Mouse (Mus musculus): ENCODE results near the gene Slc38a1. TPM values are rescaled to one million over a fixed set of nuclear protein-coding genes. Genes with fewer than 3 reads are reported as not detected.

Slc38a1 gene
- total and polyA plus RNA-seq, 3 experiments: 0.03 TPM; not detected in 2

GRCm38 (mm10) chr15:96691381-96691780 is 48.7 kb upstream of the Slc38a1 start:
- no peaks in the 10 kb centered on the region for H3K9me3 ChIP-seq (replicated peaks; ENCODE audit: insufficient read depth, low read length)
- H3K36me3 ChIP-seq (ENCODE audit: control insufficient read depth in 1 of 2, insufficient read depth in 2 of 2, low read length in 2 of 2): peaks cover 73 to 84% of the 10 kb centered on the region in 2 experiments
- TF ChIP-seq POLR2AphosphoS5 (IDR thresholded peaks at IDR 0.05; ENCODE audit: borderline replicate concordance, low read depth, low read length): no peak
- 0 out of 2 replicates have a peak, but pooled peaks have one; percentile 31 for TF ChIP-seq MYB (IDR thresholded peaks at IDR 0.05; ENCODE audit: low read depth, low read length)
- no peak for TF ChIP-seq ZC3H11A (IDR thresholded peaks at IDR 0.05; ENCODE audit: low read depth, low read length)
- H3K79me2 ChIP-seq (ENCODE audit: control insufficient read depth, insufficient read depth, low read length, poor library complexity): peaks cover 36% of the 10 kb centered on the region
- no peak overlapping the region for H3K9ac ChIP-seq (ENCODE audit: control insufficient read depth, low read depth, low read length, poor library complexity, severe bottlenecking)
- no peak overlapping the region for H3K4me3 ChIP-seq (ENCODE audit: control insufficient read depth in 1 of 2, insufficient read depth in 1 of 2, low read depth in 2 of 2, low read length in 2 of 2)
- peaks cover 4 to 29% of the 10 kb centered on the region in 2 experiments; a peak in 3 of 4 replicates for H3K4me1 ChIP-seq (ENCODE audit: control insufficient read depth in 1 of 2, insufficient read depth in 2 of 2, low read length in 2 of 2)
- peak; percentile 39 for DNase-seq (ENCODE audit: low read depth, low spot score)
- H3K27ac ChIP-seq (ENCODE audit: control insufficient read depth, low read depth, low read length): no peak overlapping the region
- H3K27me3 ChIP-seq (ENCODE audit: control insufficient read depth in 1 of 2, insufficient read depth in 2 of 2, low read length in 2 of 2): no peaks in the 10 kb centered on the region

- Histone ChIP-seq H3K79me2 (ENCODE audit: control insufficient read depth, insufficient read depth, low read length, poor library complexity) (peaks cover 31% of the 10 kb centered on the region), H3K9ac (ENCODE audit: control insufficient read depth, low read depth, low read length, poor library complexity, severe bottlenecking) (no peak overlapping the region), H3K9me3 (replicated peaks; ENCODE audit: insufficient read depth, low read length) (no peaks in the 10 kb centered on the region), H3K27me3 (ENCODE audit: control insufficient read depth in 1 of 2, insufficient read depth in 2 of 2, low read length in 2 of 2) (no peaks in the 10 kb centered on the region), H3K4me1 (ENCODE audit: control insufficient read depth in 1 of 2, insufficient read depth in 2 of 2, low read length in 2 of 2) (peaks cover 0 to 29% of the 10 kb centered on the region in 2 experiments; a peak in 2 of 4 replicates), H3K36me3 (ENCODE audit: control insufficient read depth in 1 of 2, insufficient read depth in 2 of 2, low read length in 2 of 2) (peaks cover 71 to 79% of the 10 kb centered on the region in 2 experiments), H3K4me3 (ENCODE audit: control insufficient read depth in 1 of 2, insufficient read depth in 1 of 2, low read depth in 2 of 2, low read length in 2 of 2) (no peak overlapping the region), H3K27ac (ENCODE audit: control insufficient read depth, low read depth, low read length) (no peak overlapping the region)
- DNase-seq (ENCODE audit: low read depth, low spot score): peak; percentile 41
- no peak for TF ChIP-seq KAT2A (conservative IDR thresholded peaks at IDR 0.05; ENCODE audit: low read depth, low read length)
- TF ChIP-seq USF1 (IDR thresholded peaks at IDR 0.05; ENCODE audit: low read depth, low read length): no peak
- TF ChIP-seq POLR2A (IDR thresholded peaks at IDR 0.05; ENCODE audit: control insufficient read depth in 1 of 2, insufficient read depth in 1 of 2, low read depth in 1 of 2, low read length in 2 of 2, poor library complexity in 1 of 2): peak; percentile 28 to 29; a peak in 1 of 4 replicates
- TF ChIP-seq USF2 (IDR thresholded peaks at IDR 0.05; ENCODE audit: borderline replicate concordance in 1 of 2, insufficient read depth in 1 of 2, low read depth in 1 of 2, low read length in 2 of 2): no peak
- no peak for TF ChIP-seq TCF12 (IDR thresholded peaks at IDR 0.05; ENCODE audit: low read depth, low read length)
- no peak for TF ChIP-seq CTCF (IDR thresholded peaks at IDR 0.05 in 2 of 3, conservative IDR thresholded peaks at IDR 0.05 in 1 of 3; ENCODE audit: control insufficient read depth in 1 of 3, insufficient read depth in 1 of 3, low read depth in 2 of 3, low read length in 3 of 3, poor library complexity in 1 of 3, severe bottlenecking in 1 of 3)
- 0 out of 2 replicates have a peak, but pooled peaks have one; percentile 25 for TF ChIP-seq SIN3A (IDR thresholded peaks at IDR 0.05; ENCODE audit: low read length)
These were observed 48.1 kb upstream of the Slc38a1 start for GRCm38 (mm10) chr15:96690829-96691228.

- Histone ChIP-seq H3K4me1 (ENCODE audit: control insufficient read depth in 1 of 2, insufficient read depth in 2 of 2, low read length in 2 of 2) (peaks cover 4 to 27% of the 10 kb centered on the region in 2 experiments; a peak in 3 of 4 replicates), H3K9ac (ENCODE audit: control insufficient read depth, low read depth, low read length, poor library complexity, severe bottlenecking) (no peak overlapping the region), H3K79me2 (ENCODE audit: control insufficient read depth, insufficient read depth, low read length, poor library complexity) (peaks cover 22% of the 10 kb centered on the region), H3K27me3 (ENCODE audit: control insufficient read depth in 1 of 2, insufficient read depth in 2 of 2, low read length in 2 of 2) (no peaks in the 10 kb centered on the region), H3K4me3 (ENCODE audit: control insufficient read depth in 1 of 2, insufficient read depth in 1 of 2, low read depth in 2 of 2, low read length in 2 of 2) (no peak overlapping the region), H3K27ac (ENCODE audit: control insufficient read depth, low read depth, low read length) (no peak overlapping the region), H3K9me3 (replicated peaks; ENCODE audit: insufficient read depth, low read length) (no peaks in the 10 kb centered on the region), H3K36me3 (ENCODE audit: control insufficient read depth in 1 of 2, insufficient read depth in 2 of 2, low read length in 2 of 2) (peaks cover 69 to 70% of the 10 kb centered on the region in 2 experiments)
- peak; percentile 37 for DNase-seq (ENCODE audit: low read depth, low spot score)
- TF ChIP-seq E2F4 (IDR thresholded peaks at IDR 0.05; ENCODE audit: borderline replicate concordance, low read depth, low read length) (no peak), MYC (IDR thresholded peaks at IDR 0.05; ENCODE audit: low read depth, low read length) (no peak)
These were observed 47.2 kb upstream of the Slc38a1 start for GRCm38 (mm10) chr15:96689919-96690318.

All from MEL (cell line).